8 mouse cellular contexts compared by ENCODE assay signal in the genomic region with DNA sequence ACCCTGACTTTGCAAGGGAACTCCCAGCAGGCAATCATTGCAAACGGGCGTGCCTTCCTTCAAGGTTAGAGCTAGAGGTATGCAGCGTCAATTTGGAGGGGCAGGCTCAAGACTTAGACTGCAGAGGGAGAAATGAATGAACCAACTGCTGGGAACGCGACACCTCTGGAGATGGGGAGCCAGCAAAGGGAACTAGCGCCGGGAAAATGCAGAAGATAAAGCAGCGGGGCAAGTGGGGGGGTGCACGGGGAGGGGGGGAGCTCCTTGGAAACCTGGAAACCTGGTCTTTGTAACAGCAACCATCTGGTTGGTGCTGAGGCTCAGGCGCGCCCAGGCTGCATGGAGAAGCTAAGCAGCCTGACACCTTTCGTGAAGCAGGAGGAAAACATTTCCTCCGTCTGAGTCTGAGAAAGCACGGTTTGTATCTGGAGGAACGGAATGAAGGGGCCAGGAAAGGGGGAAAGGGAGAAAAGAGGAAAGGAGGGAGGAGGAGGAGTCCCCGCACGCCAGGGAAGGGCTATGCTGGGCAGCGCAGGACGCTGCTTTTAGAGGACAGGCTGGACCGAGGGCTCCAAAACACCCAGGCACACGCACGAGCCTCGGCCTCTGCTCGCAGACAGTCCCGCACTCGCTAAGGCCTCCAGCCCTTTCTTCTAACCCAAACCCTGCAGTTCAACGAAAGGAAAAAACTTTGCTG. TPM values are rescaled to one million over a fixed set of nuclear protein-coding genes. Genes with fewer than 3 reads are reported as not detected.
DNase-seq lines count a peak whose midpoint lies in the region; ATAC-seq lines count a peak whose summit lies in the region.

No protein-coding gene starts in this region.

- peaks cover 39% of the 10 kb centered on the region for H3K4me1 ChIP-seq in forebrain, embryonic 12.5 days
- H3K4me1 ChIP-seq in kidney, embryonic 15.5 days = peaks cover 40% of the 10 kb centered on the region

- H3K9ac ChIP-seq in forebrain, embryonic 12.5 days = peak overlapping the region; percentile 95
- peak overlapping the region; percentile 94 for H3K9ac ChIP-seq in kidney, embryonic 15.5 days

- no peaks in the 10 kb centered on the region for H3K9me3 ChIP-seq in forebrain, embryonic 12.5 days
- H3K9me3 ChIP-seq in kidney, embryonic 15.5 days (replicated peaks) = no peaks in the 10 kb centered on the region

- peak overlapping the region; percentile 78 for H3K4me2 ChIP-seq in forebrain, embryonic 12.5 days
- H3K4me2 ChIP-seq in kidney, embryonic 15.5 days = peak overlapping the region; percentile 80

- intact Hi-C loops in gastrocnemius, postnatal 14 days (cut with DNase I; ENCODE audit: low total_unique reads) = no loop called here

- no peak for ATAC-seq in forebrain, embryonic 12.5 days (ENCODE audit: low FRiP score)
- ATAC-seq in kidney, embryonic 15.5 days (replicated peaks; ENCODE audit: low FRiP score) = no peak
- ATAC-seq in activated CD4-positive, CD25-positive, alpha-beta regulatory T cell, adult 4 months = no peak

- H3K27ac ChIP-seq in forebrain, embryonic 12.5 days = peak overlapping the region; percentile 100
- H3K27ac ChIP-seq in kidney, embryonic 15.5 days = peak overlapping the region; percentile 100

- no peaks in the 10 kb centered on the region for H3K36me3 ChIP-seq in forebrain, embryonic 12.5 days (replicated peaks)
- H3K36me3 ChIP-seq in kidney, embryonic 15.5 days = no peaks in the 10 kb centered on the region

- under 1% methylated on average over 27 of the region's 27 CpGs for WGBS in forebrain, embryonic 12.5 days
- under 1% methylated on average over 27 of the region's 27 CpGs for WGBS in kidney, embryonic 15.5 days

- no peaks in the 10 kb centered on the region for H3K27me3 ChIP-seq in forebrain, embryonic 12.5 days
- H3K27me3 ChIP-seq in kidney, embryonic 15.5 days = no peaks in the 10 kb centered on the region

- peak overlapping the region; percentile 94 for H3K4me3 ChIP-seq in forebrain, embryonic 12.5 days (replicated peaks)
- H3K4me3 ChIP-seq in kidney, embryonic 15.5 days (replicated peaks) = peak overlapping the region; percentile 95

- DNase-seq in layer of hippocampus, postnatal 10 days (ENCODE audit: low spot score in 2 of 2) = peak; percentile 11 to 21
- no peak for DNase-seq in layer of hippocampus, postnatal 25 days (ENCODE audit: extremely low spot score in 1 of 2, low spot score in 1 of 2)
- DNase-seq in adrenal gland, adult 2 months = peak; percentile 61
- peak; percentile 70 for DNase-seq in mesoderm, embryonic 11.5 days (ENCODE audit: low read depth, low spot score)
- DNase-seq in gastrocnemius, postnatal 14 days = no peak

RNA-seq across cellular contexts. Expression of a gene that starts 3.3 kb away (rescaled TPM):
- 100 to 1,000 TPM in 1 of 2 experiments, 10 to 100 TPM in 1; 92.4 to 107 TPM for total RNA-seq in layer of hippocampus, postnatal 10 days (2021)
- total RNA-seq in layer of hippocampus, postnatal 25 days (2021) = 10 to 100 TPM; 60.1 to 70.2 TPM
- total RNA-seq in adrenal gland, adult 2 months (2021) = 10 to 100 TPM; 49.1 to 69.0 TPM
- polyA plus RNA-seq in adrenal gland, adult 2 months (2012; rRNA removed) = 64.8 and 70.5 TPM in 2 replicates
- 103 and 104 TPM in 2 replicates for polyA plus RNA-seq in forebrain, embryonic 12.5 days (2016; fragmentation: Nextera tagmentation; extraction: Ambion mirVana)
- 62.1 and 64.6 TPM in 2 replicates for polyA plus RNA-seq in kidney, embryonic 15.5 days (2015; fragmentation: Nextera tagmentation; extraction: Ambion mirVana)
- polyA plus RNA-seq in activated CD4-positive, CD25-positive, alpha-beta regulatory T cell, adult 4 months (2017; shearing (Covaris generic)) = under 1 TPM in 1 of 2 experiments, not detected in 1; 0.17 TPM
- 10 to 100 TPM; 26.4 to 30.5 TPM for total RNA-seq in gastrocnemius, postnatal 14 days (2021)

Comparison
In these comparisons a context has a peak if more than half of its experiments do, and no peak if none do; other contexts are left out.
1. DNase-seq: peak in layer of hippocampus, postnatal 10 days (2 of 2), adrenal gland, adult 2 months (single experiment) and mesoderm, embryonic 11.5 days (single experiment); none in layer of hippocampus, postnatal 25 days (0 of 2) and gastrocnemius, postnatal 14 days (single experiment).